Mouse (Mus musculus) forebrain, embryonic 11.5 days (tissue): ENCODE measurements around the gene Cutc. TPM values are rescaled to one million over a fixed set of nuclear protein-coding genes. Genes with fewer than 3 reads are reported as not detected.

Experiments
- ATAC-seq: fragments of 200-750 bp; cut with Nextera tagmentation; replicated peaks from 2 replicates; pipeline ENCODE4 v1.8.0; 2017; ENCODE audit warnings: moderate TSS enrichment; ENCODE audit not compliant: low FRiP score
- DNase-seq: peaks from one replicate; pipeline ENCODE4 v3.0.0-alpha.2; 2017; ENCODE audit warnings: low spot score
- H3K27ac ChIP-seq: fragments of 300-500 bp; sonication (generic); 2 replicates; pipeline ENCODE4 v1.5.1; 2014; ENCODE audit warnings: low read depth, low read length
- H3K27me3 ChIP-seq: fragments of 300-500 bp; sonication (generic); 2 replicates; pipeline ENCODE4 v1.6.1; 2014; ENCODE audit warnings: mild to moderate bottlenecking, low read length, mixed read lengths; ENCODE audit not compliant: control insufficient read depth, insufficient read depth
- H3K36me3 ChIP-seq: fragments of 300-500 bp; sonication (generic); 2 replicates; pipeline ENCODE4 v1.6.1; 2014; ENCODE audit warnings: mild to moderate bottlenecking, low read length, moderate library complexity, mixed read lengths; ENCODE audit not compliant: control insufficient read depth, insufficient read depth
- H3K4me1 ChIP-seq: fragments of 300-500 bp; sonication (generic); replicated peaks from 2 replicates; pipeline ENCODE4 v1.6.1; 2014; ENCODE audit warnings: low read length, mixed read lengths; ENCODE audit not compliant: control insufficient read depth, insufficient read depth
- H3K4me2 ChIP-seq: fragments of 300-500 bp; sonication (generic); 2 replicates; pipeline ENCODE4 v1.6.1; 2014; ENCODE audit warnings: low read depth, mild to moderate bottlenecking, low read length, moderate library complexity, mixed read lengths; ENCODE audit not compliant: severe bottlenecking
- H3K4me3 ChIP-seq: fragments of 300-500 bp; sonication (generic); 2 replicates; pipeline ENCODE4 v1.5.1; 2014; ENCODE audit warnings: low read depth, low read length
- H3K9ac ChIP-seq: fragments of 300-500 bp; sonication (generic); 2 replicates; pipeline ENCODE4 v1.6.1; 2014; ENCODE audit warnings: low read length
- H3K9me3 ChIP-seq: fragments of 300-500 bp; sonication (generic); 2 replicates; pipeline ENCODE4 v1.6.1; 2016; ENCODE audit warnings: low read length, mixed read lengths; ENCODE audit not compliant: control insufficient read depth
- WGBS: fragments of 180-500 bp; shearing (Covaris S2); extraction: QIAGEN DNeasy Blood & Tissue Kit; methylation state at CpG from one replicate; pipeline ENCODE4 v1.1.7; 2014; 5-methylcytosine and 5-hydroxymethylcytosine counted together
- polyA plus RNA-seq: library from polyadenylated mRNA; unstranded; fragments of >200 nt; fragmentation: Nextera tagmentation; extraction: Ambion mirVana; gene quantifications from 2 replicates; pipeline ENCODE4 v1.2.1, GENCODE M21; 2014

Cutc gene
- 12.5 and 13.7 TPM in 2 replicates for polyA plus RNA-seq

GRCm38 (mm10) chr19:43752489-43753225 lies at the start of gene Cutc, which contains the start of gene Cox15:
TSS of gene Cutc (plus strand) at chr19:43752996.
TSS of gene Cox15 (minus strand) at chr19:43753000.
- DNase-seq, result peak; percentile 98
- peak; percentile 91 for ATAC-seq
- H3K4me3 ChIP-seq, result peak within 1 kb of the TSS; percentile 41
- H3K4me1 ChIP-seq, result no peaks in the 10 kb centered on the region
- no peaks in the 10 kb centered on the region for H3K9me3 ChIP-seq
- no peaks in the 10 kb centered on the region; the same call in 1 of the 2 replicates for H3K36me3 ChIP-seq
- peak within 1 kb of the TSS; percentile 55 for H3K4me2 ChIP-seq
- no peaks in the 10 kb centered on the region for H3K27me3 ChIP-seq
- H3K9ac ChIP-seq, result peak within 1 kb of the TSS; percentile 49
- under 1% methylated on average over 62 of the region's 62 CpGs for WGBS
- peak within 1 kb of the TSS; percentile 85 for H3K27ac ChIP-seq

DNA sequence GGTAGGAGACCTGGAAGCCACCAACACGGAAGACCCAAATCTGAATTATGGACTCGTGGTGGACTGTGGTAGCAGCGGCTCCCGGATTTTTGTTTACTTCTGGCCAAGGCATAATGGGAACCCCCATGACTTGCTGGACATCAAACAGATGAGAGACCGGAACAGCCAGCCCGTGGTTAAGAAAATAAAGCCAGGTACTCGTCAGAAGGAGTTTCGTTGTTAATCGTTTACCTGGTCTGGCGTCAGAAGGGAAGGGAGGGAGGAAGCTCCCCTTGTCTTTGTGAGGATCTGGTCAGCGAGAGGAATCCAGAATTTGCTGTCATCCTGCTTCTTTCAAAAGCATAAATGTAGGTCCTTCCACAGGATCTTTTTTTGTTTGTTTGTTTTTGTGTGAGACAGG lies 48.6 kb upstream of the Cutc start:
- WGBS, result 93% methylated on average over 11 of the region's 11 CpGs
- Histone ChIP-seq H3K36me3 (no peaks in the 10 kb centered on the region; the same call in 1 of the 2 replicates), H3K4me3 (no peak overlapping the region)

DNA sequence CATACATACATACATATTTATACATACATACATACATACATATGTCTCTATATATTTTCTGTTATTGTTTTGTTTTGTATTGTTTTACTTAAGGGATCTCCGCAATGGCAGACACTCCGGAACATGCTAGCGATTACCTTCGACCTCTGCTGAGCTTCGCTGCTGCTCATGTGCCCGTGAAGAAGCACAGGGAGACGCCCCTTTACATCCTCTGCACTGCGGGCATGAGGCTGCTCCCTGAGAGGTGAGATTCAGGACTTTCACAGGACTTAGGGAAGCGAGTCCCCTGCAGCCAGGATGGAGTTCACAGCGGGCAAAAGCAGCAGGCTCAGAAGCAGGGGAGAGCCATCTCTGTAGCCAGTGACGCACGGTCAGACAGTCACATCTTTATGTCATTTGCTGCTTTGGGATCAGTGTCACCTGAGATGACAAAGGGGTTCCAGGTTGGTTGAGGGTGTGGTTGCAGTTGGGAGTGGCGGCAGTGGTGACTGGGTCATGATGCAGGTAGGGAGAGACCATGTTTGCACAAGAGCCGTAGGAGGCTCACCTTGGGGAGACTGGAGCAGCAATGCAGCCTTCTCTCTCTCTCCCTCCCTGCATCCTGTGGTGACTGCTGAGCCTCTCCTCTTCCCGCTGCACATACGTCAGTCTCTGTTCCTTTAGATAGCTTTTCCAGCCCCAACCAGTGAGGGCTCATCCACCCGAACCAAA lies 47.9 kb upstream of the Cutc start:
- no peaks in the 10 kb centered on the region; the same call in 1 of the 2 replicates for H3K36me3 ChIP-seq
- H3K4me1 ChIP-seq, result no peaks in the 10 kb centered on the region
- H3K27me3 ChIP-seq, result no peaks in the 10 kb centered on the region
- 92% methylated on average over 17 of the region's 17 CpGs for WGBS
- no peak overlapping the region for H3K27ac ChIP-seq
- H3K4me2 ChIP-seq, result no peak overlapping the region
- ATAC-seq (no peak), DNase-seq (no peak)
- H3K9me3 ChIP-seq, result no peaks in the 10 kb centered on the region
- H3K4me3 ChIP-seq, result no peak overlapping the region
- H3K9ac ChIP-seq, result no peak overlapping the region

More for the DNA sequence above, 48.6 kb upstream of the Cutc start:
- H3K9ac ChIP-seq, result no peak overlapping the region
- DNase-seq, result no peak
- no peaks in the 10 kb centered on the region for H3K27me3 ChIP-seq
- H3K4me2 ChIP-seq, result no peak overlapping the region
- no peaks in the 10 kb centered on the region for H3K9me3 ChIP-seq
- H3K4me1 ChIP-seq, result no peaks in the 10 kb centered on the region
- no peak for ATAC-seq
- no peak overlapping the region for H3K27ac ChIP-seq

DNA sequence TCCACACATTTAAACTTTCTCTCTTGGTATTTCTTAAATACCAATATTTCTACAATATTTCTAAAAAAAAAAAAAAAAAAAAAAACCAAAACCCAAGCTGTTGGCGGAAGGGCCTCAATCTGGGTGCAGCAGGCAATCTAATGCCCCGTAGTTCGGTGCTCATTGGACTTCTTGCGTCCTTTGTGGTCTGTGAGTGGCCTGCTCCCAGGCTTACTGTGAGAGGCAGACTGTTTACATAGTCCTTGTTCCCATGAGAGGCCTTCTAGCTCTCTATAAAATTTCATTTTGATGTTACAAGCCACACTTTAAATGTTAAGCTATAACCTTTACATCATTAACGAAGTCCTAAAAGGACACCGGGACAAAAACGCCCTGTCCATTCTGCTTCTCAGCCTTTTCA lies 44.6 kb upstream of the Cutc start:
- Histone ChIP-seq H3K4me3 (no peak overlapping the region), H3K9ac (no peak overlapping the region), H3K27me3 (no peaks in the 10 kb centered on the region), H3K27ac (no peak overlapping the region), H3K4me2 (no peak overlapping the region), H3K36me3 (no peaks in the 10 kb centered on the region; the same call in 1 of the 2 replicates), H3K9me3 (no peaks in the 10 kb centered on the region), H3K4me1 (no peaks in the 10 kb centered on the region)
- DNase-seq, result no peak
- WGBS, result 93% methylated on average over 7 of the region's 7 CpGs
- no peak for ATAC-seq

GRCm38 (mm10) chr19:43709317-43709716 lies 43.5 kb upstream of the Cutc start:
- DNase-seq (no peak), ATAC-seq (no peak)
- Histone ChIP-seq H3K4me2 (no peak overlapping the region), H3K27me3 (no peaks in the 10 kb centered on the region), H3K27ac (no peak overlapping the region), H3K4me3 (no peak overlapping the region), H3K9me3 (no peaks in the 10 kb centered on the region), H3K36me3 (no peaks in the 10 kb centered on the region; the same call in 1 of the 2 replicates), H3K9ac (no peak overlapping the region), H3K4me1 (no peaks in the 10 kb centered on the region)
- 86% methylated on average over 8 of the region's 8 CpGs for WGBS

DNA sequence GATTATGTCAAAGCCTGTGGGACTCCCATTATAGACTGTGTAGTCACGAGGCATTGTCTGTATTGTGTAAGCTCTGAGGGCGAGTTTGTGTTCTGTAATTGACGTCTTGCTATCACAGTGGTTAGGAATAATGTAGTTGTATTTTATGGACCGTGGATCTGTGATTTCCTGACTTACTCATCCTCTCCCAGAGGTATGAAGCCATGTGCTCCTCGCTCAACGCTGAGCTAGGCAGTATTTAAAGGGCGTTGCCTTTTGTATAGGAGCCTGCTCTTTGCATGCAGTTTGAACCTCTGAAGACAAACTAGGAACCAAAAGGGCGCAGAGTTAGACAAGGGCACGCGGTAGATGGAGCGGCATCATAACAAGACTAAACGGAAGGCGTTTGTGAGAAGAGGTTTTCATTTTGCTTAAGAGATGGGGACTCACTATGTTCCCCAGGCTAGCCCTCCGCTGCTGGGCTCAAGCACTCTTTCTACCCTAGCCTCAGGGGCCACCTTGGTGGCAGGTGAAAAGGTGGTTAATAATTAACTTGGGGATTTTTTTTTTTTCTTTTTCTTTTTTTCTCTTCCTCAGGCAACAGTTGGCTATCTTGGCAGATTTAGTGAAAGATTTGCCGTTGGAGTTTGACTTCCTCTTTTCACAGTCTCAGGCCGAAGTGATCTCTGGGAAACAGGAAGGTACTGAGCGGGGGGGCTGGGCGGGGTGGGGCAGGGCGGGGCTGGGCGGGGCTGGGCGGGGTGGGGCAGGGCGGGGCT lies 41.5 kb upstream of the Cutc start:
- Histone ChIP-seq H3K27ac (no peak overlapping the region), H3K27me3 (no peaks in the 10 kb centered on the region), H3K4me3 (no peak overlapping the region), H3K9me3 (no peaks in the 10 kb centered on the region), H3K4me2 (no peak overlapping the region), H3K4me1 (no peaks in the 10 kb centered on the region), H3K9ac (no peak overlapping the region), H3K36me3 (no peaks in the 10 kb centered on the region)
- no peak for DNase-seq
- WGBS, result 67% methylated on average over 18 of the region's 22 CpGs
- no peak for ATAC-seq

GRCm38 (mm10) chr19:43711971-43712370 lies 40.8 kb upstream of the Cutc start:
- no peaks in the 10 kb centered on the region for H3K27me3 ChIP-seq
- no peak overlapping the region for H3K4me3 ChIP-seq
- no peaks in the 10 kb centered on the region for H3K9me3 ChIP-seq
- no peak overlapping the region for H3K4me2 ChIP-seq
- no peak overlapping the region for H3K9ac ChIP-seq
- DNase-seq (no peak), ATAC-seq (no peak)
- H3K27ac ChIP-seq, result no peak overlapping the region
- 82% methylated on average over 5 of the region's 5 CpGs for WGBS
- H3K4me1 ChIP-seq, result no peaks in the 10 kb centered on the region
- no peaks in the 10 kb centered on the region for H3K36me3 ChIP-seq

- Histone ChIP-seq H3K27me3 (no peaks in the 10 kb centered on the region), H3K9ac (no peak overlapping the region), H3K9me3 (no peaks in the 10 kb centered on the region), H3K4me2 (no peak overlapping the region), H3K4me3 (no peak overlapping the region), H3K36me3 (no peaks in the 10 kb centered on the region), H3K27ac (no peak overlapping the region), H3K4me1 (no peaks in the 10 kb centered on the region)
- ATAC-seq, result no peak
- no peak for DNase-seq
- WGBS, result 94% methylated on average over 11 of the region's 11 CpGs
Measured at GRCm38 (mm10) chr19:43720061-43720460, 32.7 kb upstream of the Cutc start.
